Mouse (Mus musculus) adrenal gland, postnatal 25 days (tissue): ENCODE measurements around the gene Akr1b10. TPM values are rescaled to one million over a fixed set of nuclear protein-coding genes. Genes with fewer than 3 reads are reported as not detected.

Experiments
- total RNA-seq: library from RNA; stranded (reverse); gene quantifications from 2 replicates; pipeline ENCODE4 v1.2.3, GENCODE M21; 2021

Gene Akr1b10
- total RNA-seq, 1 experiment from 2014 or later = 127 TPM

Other genes starting within 250 kb of the Akr1b10 start
- gene Slc35b4, start 207.1 kb upstream of the Akr1b10 start, total RNA-seq = 28.5 and 35.1 TPM in 2 replicates
- 224 and 233 TPM in 2 replicates for gene Akr1b3, start 66.7 kb upstream of the Akr1b10 start, total RNA-seq
- 186 and 230 TPM in 2 replicates for gene Akr1b8, start 30.1 kb upstream of the Akr1b10 start, total RNA-seq
- 1,274 and 2,079 TPM in 2 replicates for gene Akr1b7, start 28.1 kb downstream of the Akr1b10 start, total RNA-seq
- 21.5 and 27.4 TPM in 2 replicates for gene Bpgm, start 92.0 kb downstream of the Akr1b10 start, total RNA-seq
- 58.7 and 73.2 TPM in 2 replicates for gene Cald1, start 214.3 kb downstream of the Akr1b10 start, total RNA-seq